In the genomic region with DNA sequence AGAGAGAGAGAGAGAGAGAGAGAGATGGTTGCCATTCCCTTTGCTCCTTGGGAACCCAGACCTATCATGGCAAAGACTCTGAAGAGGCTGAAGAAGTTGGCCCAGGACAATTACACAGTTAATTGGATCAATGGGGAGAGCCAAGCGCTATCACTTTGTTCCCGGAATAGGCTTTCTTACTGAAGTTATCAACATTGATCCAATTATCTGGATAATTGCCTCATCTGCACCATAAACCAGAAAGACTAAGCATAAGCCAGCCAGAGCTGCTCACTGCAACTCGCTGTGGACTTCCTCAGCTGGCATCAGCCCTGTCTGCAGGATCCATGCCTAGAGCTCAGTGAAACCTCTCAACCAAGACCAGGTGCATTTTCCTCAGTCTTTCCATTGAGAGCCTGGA, we compare ENCODE assay signal across 24 mouse cellular contexts. TPM values are rescaled to one million over a fixed set of nuclear protein-coding genes. Genes with fewer than 3 reads are reported as not detected.
"Had no signal": no experiment of that assay in that cellular context is flagged by ENCODE, and none has a peak within 500 bp of the region (broad histone marks: within the 10 kb centered on the region; RNA-seq: fewer than 3 reads in every experiment).

No protein-coding gene starts in this region.

- H3K36me3 ChIP-seq: liver, embryonic 13.5 days; liver, embryonic 15.5 days; lung, embryonic 15.5 days; midbrain, embryonic 12.5 days; neural tube, embryonic 12.5 days had no signal

- ATAC-seq: liver, postnatal 0 days; lung, postnatal 0 days; midbrain, embryonic 16.5 days had no signal

- H3K27ac ChIP-seq: liver, embryonic 13.5 days; liver, embryonic 15.5 days; lung, embryonic 15.5 days; macrophage; midbrain, embryonic 12.5 days; neural tube, embryonic 12.5 days had no signal

- H3K27me3 ChIP-seq: liver, embryonic 13.5 days; liver, embryonic 15.5 days; lung, embryonic 15.5 days; megakaryocyte, embryonic 14.5 days; neural tube, embryonic 12.5 days had no signal

- H3K4me3 ChIP-seq: liver, embryonic 13.5 days; liver, embryonic 15.5 days; lung, embryonic 15.5 days; megakaryocyte, embryonic 14.5 days; midbrain, embryonic 12.5 days; neural tube, embryonic 12.5 days had no signal

- H3K4me2 ChIP-seq: liver, embryonic 13.5 days; liver, embryonic 15.5 days; lung, embryonic 15.5 days; midbrain, embryonic 12.5 days; neural tube, embryonic 12.5 days had no signal

- H3K9me3 ChIP-seq: liver, embryonic 13.5 days; liver, embryonic 15.5 days; lung, embryonic 15.5 days; midbrain, embryonic 12.5 days; neural tube, embryonic 12.5 days had no signal

- H3K9ac ChIP-seq: liver, embryonic 13.5 days; liver, embryonic 15.5 days; liver, postnatal 0 days; lung, embryonic 15.5 days; midbrain, embryonic 12.5 days; neural tube, embryonic 12.5 days had no signal

- H3K4me1 ChIP-seq: liver, embryonic 13.5 days; liver, embryonic 15.5 days; lung, embryonic 15.5 days; megakaryocyte, embryonic 14.5 days; neural tube, embryonic 12.5 days had no signal

- DNase-seq: liver, embryonic 13.5 days; liver, postnatal 0 days; lung, adult 2 months; lung, postnatal 14 days; lung, postnatal 36 days; right cerebral cortex, adult 18-20 months; right cerebral cortex, postnatal 25 days; right cerebral cortex, postnatal 4 days; spleen, adult 18-20 months; thymus, adult 18-20 months; thymus, postnatal 14 days; thymus, postnatal 36 days had no signal

RNA-seq across cellular contexts. Expression of gene C8b, which starts 9.5 kb away (rescaled TPM):
- total RNA-seq: megakaryocyte progenitor cell, adult 5-6 weeks; monocyte, adult 5-6 weeks had no signal
- polyA plus RNA-seq: lung, adult 2 months; lung, postnatal 0 days; macrophage; midbrain, embryonic 12.5 days; midbrain, embryonic 16.5 days; neural tube, embryonic 12.5 days; small intestine, adult 2 months; stomach, embryonic 14.5 days had no signal
